Mouse (Mus musculus) spleen, adult 18-20 months (tissue): Measurements from ENCODE around the gene Pacrg.

Source experiments
- DNase-seq, 2 experiments: peaks; one replicate each; pipeline ENCODE4 v3.0.0; 2022; ENCODE audit warnings: mixed read lengths in 2 of 2

Pacrg gene

DNA sequence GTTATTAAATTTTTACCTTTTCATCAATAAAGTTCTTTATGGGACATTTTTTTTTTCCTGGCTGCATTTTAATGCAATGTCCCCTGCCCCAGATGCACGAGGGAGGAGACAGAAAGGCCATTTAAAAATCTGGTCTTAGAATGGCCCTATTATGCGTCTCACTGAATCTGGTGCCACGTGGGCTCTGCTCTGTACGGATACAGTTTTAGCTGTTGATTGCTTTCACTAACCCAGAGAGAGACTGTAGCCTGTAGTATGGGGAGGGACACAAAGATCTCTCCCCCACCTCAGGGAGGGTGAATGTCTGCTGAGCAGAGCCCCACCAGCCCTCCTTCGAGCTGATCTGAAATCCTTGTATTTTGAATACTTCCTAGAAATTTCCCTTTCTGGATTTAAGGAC, 441.2 kb downstream of the Pacrg start:
- no peak for DNase-seq

DNA sequence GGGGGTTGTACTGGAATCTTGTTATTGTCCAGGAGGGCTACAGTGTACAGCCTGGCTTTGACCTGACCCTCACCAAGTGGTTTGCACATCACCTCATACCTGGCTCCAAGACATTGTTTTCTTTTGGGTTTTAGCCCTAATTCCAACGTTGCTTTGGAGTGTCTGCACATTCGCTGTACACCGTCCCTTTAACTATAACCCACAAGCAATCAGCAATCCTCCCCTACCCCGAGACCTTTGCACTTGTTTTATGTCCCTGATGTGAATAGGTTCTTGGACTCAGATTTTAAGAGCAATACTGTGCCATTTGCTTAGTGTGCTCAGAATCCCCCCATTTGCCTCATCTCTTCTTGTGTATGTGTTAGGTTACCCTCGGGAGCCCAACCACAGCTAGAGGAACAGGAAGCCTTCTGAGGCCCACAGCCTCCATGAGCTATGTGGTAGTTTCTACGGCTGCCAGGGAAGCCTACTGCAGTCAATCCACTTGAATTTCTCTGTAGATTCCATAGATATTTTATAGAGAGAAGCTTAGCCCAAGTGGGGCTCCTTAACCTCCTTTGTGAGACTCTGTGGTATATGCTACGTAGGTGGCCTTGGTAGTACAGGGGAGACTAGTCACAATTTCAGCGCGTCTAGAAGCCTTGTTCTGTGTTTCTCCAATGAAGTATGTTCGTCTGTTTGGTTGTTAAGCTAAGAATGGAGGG, 442.0 kb downstream of the Pacrg start:
- DNase-seq = no peak

DNA sequence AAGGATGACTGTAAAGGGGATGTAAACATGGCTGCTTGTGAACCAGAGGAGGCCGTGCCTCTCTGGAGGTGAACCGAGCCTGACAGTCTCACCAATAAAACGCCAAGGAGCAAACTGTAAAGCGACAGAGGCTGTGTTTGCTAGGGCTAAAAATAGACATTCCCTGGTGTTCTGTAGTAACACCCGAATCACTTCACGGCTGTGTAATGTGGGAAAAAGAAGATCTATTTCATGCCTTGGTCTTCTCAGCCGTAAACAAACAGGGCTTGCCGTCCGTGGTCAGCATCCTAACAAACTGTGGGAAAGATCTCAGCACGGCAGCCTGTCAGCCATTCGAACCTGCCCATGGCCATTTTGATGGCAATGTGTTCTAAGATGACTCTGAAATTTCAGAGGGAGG, 442.8 kb downstream of the Pacrg start:
- no peak for DNase-seq

DNA sequence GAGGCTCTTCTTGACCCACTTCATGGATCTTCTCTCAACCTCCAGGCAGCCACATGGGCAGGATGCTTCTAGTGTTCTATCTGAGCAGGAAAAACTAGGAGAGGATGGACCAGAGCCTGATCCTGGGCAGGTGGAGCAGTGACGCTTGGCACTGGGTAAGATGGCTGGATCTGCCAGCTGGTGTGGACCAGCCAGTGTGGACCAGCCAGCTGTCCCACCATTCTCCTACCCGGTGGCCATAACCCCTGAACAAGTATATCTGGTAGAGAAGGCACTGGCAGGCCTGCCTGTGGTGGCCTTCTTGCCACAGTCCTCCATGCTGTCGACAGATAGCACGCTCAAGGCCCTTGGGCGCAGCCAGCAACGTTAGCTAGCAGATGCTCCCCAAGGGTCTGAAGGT, 443.2 kb downstream of the Pacrg start:
- no peak for DNase-seq

DNA sequence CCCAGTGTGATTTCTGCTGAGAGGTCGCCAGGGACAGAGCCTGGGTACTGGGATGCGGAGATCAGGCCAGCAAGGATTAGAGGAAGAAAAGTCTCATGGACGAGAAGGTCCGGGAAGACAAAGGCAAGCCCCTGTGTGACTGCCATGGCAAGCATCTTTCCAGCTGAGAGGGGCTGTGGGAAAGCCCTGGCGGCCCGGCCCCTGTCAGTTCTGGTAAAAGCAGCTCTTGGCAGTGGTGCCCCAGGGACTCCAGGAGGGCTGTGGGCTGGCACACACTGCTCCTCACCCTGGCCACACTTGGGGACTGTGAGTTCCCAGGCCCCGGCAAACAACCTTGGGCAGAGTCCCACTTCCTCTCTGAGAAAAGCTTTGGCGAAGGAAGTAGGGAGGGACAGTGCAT, 445.3 kb downstream of the Pacrg start:
- no peak for DNase-seq

DNA sequence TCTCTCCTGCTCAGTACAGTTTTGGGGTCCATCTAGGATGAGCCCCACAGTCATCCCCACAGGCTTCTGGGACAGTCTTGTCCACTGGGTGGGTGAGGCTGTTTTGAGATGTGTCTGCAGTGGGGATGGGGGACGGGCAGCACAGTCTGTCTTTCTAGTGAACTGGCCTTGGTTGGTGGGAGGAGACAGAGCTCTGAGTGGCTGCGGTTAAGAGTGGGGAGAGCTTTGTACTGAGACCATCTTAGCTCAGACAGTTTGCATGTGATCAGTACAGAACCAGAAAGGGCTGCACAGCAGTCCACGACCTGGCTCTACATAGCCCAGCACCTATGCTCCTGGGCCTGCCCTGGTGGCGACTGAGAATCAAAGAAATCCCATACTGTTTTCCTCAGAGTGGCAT, 446.3 kb downstream of the Pacrg start:
- no peak for DNase-seq

DNA sequence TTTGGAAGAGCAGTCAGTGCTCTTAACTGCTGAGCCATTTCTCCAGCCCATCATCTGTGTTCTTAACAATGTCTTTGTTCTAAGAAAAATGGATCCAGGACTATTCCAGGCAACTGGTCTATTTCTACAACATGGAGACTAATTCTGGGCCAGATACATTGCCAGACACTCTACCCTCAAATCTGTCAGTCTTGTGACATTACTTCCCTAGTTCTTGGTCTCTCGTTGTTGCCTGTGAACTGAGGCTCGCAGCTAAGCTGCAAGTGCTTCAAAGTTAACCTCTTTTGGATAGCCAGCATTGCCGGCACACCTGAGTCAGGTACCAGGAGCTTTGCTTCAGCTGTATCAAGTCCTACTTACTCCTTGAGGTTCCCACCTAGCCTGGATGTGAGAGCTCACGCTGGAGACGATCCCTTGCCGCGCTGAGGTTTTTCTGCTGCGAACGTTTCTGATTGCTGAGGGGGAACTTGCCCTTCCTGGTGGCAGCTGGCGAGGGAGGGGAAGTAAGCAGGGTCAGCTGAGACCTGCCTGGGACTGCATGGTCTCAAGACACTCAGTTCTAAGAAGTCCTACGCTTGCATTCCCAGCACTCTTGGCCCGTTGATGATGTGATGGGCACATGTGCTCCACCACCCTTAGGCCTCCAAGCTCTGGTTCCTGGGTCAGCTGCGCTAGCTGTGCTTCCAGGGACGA, 447.6 kb downstream of the Pacrg start:
- DNase-seq = peak; percentile 16 to 18

DNA sequence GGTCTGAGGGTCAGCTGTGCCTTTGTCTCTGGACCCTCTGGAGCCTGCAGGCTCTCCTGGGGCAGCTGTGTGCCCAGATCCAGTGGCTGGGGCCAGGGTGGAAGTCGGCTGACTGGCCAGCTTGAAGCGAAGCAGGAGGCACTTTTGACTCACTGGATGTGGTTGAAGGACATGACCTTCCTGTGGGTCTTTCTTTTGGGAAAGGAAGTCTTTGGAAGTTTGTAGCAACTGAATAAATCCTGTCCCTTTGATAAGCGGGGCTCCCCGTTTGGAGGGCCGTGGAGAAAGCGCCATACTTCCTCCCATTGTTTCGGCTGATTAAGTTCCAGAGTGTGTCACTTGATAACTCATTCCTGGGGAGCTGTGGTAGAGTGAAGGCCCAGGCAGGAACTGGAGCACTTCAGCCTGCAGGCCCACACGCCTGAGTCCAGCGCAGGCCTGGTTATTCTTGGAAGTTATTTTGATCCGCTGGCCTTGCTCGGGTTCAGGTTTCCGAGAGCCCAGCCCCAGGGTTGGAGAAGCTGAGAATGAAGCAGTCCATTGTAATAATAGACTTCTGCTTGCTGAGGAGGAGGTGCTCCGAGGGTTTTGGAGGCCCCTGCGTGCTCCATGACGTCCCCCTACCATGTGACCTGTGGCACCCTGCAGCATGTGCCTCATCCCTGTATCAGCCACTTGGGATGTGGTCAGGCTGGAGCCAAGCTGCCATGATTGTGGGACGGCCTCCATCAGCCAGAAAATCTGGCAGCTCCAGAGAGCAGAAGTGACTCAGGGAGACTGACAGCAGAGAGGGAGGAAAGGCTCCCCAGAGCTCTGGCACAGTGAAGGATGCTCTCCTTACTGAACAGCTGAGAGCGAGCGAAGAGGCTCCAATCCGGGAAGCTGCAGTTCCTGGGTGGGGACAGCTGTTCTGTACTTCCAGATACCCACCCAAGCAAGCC, 449.6 kb downstream of the Pacrg start:
- no peak for DNase-seq

DNA sequence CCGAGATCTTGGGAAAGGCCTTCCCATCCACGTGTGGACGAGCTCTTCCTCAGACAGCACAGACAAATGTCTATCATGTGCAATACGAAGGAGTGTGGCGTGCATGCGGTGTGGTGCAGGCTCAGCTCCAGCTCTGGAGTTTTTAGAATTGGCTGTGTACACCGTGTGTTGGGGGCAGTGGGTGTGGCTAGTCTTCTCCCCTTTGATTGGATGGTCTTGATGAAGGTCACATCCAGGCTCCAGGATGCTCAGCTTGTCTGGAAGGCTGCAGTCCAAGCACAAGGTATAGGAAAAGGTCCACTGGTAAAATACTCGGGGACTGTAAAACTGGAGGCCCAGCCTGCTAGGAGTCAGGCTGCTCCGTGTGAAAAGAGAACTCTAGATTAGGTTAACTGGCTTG, 450.4 kb downstream of the Pacrg start:
- no peak for DNase-seq

DNA sequence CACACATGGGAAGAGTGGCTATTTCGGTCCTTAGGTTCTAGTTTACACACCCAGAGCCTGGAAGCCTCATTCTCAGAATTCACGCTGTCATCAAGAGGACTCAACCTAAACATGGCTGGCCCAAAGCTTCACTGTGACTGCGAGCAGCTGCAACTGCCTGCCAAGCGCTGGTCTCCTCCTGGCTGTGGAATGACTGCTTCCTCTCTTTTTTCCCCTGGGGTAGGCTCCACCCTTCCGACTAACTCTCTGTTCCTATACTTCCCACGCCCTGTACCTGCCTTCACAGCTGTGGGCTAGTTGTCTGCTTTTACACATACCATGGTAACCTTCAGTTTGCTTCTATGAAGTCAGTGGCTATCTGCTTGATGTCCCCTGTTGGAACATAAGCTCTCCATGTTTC, 453.6 kb downstream of the Pacrg start:
- DNase-seq = no peak

DNA sequence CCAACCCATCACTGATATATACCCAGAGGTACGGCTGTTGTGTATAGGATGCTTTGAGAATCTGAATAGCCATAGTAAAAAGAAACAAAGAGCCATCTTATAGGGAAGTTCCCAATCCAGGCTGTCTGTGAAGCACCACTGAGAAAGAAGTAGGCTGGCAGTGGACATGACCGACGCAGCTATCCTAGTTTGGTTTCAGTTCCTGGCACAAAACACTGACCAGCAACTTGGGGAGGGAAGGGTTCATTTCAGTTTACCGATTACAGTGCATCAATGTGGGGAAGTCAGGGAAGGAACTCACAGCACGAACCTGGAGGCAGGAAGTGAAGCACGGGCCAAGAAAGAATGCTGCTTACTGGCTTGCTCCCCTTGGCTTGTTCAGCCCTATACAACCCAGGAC, 456.7 kb downstream of the Pacrg start:
- DNase-seq = no peak

DNA sequence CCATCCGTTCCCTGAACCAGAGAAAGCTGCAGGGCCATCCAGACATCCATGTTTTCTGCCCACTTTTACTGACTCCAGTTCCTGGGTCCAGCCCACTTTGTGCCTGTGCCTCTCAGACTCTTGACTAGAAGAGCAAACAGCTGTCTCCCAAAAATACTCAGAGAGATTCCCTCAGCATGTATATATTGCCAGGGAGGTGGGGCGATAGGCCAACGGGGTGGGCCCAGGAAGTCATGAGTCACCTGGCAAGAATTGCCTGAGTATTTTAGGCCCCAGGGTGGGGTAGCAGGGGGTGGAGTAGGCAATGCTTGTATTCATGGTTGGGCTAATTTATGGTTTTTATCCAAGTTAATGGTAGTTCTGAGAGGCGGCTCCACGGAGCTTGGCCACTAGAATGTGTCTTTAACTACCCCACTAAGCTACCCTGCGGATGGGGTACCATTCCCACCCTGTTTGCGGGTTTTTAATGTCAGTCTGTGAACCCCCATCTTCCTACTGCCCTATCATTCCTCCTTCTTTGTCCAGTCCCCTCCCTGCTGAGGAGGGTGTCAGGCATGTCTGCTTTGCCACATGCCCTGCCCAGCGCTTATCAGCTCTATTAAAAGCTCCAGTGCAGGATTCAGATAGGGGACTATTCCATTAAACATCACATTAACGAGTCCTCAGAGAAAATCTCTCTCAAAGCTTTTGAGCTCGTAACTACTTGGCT, 461.5 kb downstream of the Pacrg start:
- no peak for DNase-seq

DNA sequence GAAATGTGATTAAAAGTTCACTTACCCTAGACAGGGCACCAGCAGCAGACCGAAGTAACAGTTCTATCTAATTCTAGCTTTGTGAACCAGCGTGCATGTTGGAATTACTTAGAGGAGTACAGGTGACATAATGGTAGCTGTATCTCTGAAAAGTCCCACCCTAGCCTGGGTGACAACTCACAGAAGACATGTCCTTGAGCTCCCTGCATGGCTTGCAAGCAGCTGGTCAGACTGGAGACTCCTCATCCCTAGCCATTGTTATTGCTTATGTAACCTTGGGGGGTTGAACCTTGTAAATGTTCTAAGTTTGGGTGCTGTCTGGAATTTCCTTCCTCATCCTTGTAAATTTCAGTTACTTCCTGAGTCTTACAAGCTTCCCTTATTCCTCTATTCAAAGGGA, 462.5 kb downstream of the Pacrg start:
- no peak for DNase-seq

DNA sequence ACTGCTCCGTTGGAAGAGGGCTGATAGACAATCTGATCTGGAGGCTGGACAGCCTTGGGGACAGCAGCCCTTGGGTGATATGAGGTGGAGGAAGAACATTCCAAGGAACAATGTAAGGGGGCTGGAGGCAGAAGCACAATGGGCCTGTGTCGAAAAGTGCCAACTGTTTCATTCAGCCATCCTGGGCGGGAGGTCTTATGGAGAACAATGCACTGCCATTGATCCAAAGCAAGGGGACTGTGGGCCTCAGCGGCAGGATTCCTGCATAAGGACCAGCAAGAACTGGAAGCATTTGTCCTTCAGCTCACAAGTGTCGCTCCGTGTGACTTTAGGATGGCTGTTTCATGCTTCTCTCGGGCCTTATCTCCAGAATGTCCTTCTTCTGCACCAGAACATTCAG, 465.8 kb downstream of the Pacrg start:
- DNase-seq = no peak

DNA sequence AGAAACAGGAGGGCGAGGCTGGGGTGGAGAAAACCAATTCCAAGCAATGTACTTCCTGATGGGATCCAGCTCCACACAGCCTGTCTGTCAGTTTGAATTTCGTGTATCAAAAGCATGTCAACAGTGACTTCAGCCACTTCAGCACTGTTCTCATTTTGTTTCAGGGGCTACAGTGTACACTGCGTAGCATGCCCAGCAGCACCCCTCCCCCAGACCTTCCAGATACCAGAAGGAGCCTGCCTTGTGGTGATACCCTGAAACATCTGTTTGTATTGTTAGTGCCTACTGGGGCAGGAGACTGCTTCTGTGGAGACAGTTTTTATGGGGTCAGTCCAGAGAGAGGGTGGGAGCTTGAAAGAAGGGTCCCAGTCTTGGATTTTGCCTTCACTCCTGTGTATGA, 466.4 kb downstream of the Pacrg start:
- no peak for DNase-seq

DNA sequence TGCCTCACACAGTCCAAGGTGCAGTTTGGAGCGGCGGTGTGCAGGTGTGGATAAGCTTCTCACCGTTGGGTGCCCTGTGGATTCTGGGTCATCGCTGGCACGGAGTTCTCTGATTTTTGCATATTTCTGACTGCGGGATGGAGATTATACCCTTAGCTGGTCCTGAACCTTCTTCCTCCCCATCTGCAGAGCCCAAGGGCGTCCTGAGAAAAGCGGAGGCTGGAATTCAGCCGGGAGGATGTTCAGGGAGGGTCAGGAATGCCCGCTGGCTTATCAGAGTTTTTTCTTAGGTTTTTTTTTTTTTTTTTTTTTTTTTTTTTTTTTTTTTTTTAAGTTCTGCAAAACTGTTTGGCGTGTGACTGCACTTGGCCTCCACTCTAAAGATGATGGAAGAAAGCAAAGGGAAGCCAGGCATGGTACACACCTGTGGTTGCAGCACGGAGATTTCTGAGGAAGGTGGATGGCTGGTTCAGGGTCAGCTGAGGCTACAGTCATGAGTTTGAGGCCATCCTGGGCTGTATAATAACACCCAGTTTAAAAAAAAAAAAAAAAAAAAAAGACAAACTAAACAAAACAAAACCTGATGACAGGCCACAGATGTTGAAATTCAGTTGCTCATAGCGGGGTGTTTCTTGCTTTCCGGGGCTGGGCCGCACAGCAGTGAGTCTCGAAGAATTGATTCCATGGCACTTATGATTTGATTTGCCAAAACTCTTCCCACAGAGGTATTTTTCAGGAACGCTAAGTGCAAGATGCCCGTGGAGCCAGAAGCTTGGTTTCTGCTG, 467.9 kb downstream of the Pacrg start:
- no peak for DNase-seq

DNA sequence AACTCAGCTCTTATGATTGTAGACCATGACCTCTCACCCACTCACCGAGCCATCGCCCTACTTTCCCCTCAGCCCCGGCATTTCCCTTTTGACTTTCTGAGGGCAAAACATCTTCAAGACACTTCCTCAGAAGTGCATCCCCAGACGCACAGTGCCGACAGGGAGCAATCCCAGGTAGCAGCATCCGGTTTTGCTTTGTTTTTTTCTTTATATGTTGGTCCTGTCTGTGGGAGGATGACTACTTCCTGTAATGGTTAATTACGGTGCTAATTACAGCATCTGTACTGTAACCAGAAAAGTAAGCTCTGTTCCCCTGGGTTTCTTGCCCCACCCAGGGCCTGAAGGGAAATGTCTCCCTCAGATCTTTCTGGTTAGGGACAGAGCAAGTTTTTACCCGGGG, 468.6 kb downstream of the Pacrg start:
- DNase-seq = no peak

DNA sequence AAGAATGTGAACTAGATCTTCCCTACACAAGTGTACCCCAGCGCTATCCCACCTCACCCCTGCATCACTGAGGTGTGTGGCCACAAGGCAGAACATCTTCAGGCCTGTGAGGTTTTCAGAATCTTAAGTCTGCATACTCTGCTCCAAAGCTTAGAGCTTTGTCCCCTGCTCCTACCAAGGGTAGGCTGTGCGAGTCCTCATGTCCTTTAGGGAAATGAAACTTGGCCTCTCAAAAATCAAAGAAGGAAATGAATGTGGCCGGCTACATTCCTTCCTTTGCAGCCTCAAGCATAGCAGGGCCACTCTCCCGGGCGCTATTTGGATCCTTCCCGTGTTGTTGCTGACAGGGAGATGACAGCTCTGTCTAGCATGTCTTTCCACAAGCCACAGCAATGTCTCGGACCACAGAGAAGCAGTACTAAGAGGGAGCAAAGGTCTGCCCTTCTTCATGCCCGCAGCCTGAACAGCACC, 469.4 kb downstream of the Pacrg start:
- DNase-seq = no peak

DNA sequence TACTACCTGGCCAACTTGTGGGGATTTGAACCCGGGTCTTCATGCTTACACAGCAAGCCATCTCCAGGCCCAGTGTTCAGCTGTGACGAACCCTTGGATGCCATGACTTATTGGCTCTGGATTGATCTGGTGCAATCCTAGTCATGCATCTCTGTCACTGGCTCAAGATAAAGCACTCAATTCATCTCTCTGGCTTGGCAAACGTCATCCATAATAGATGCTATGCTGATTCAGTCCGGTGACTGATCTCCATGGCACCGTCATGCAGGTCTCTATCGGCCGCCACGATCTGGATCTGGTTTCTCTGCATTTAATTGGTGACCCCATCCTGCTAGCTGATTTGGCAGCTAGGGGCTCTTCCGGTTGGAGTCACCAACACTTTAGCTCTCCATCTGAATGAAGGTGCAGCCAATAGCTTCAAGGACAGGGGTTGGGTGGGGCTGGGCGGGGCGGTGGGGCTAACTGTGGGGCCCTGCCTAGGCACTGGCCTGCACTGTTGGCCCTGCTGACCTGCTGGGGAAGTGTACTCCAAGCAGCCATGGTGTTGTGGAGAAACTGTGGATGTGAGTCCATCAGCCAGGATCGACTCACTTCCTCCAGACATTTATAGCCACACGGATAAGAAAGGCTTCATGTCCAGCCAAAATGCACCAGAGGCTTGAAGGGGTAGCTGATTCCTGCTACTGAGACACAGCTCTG, 470.0 kb downstream of the Pacrg start:
- DNase-seq = no peak

DNA sequence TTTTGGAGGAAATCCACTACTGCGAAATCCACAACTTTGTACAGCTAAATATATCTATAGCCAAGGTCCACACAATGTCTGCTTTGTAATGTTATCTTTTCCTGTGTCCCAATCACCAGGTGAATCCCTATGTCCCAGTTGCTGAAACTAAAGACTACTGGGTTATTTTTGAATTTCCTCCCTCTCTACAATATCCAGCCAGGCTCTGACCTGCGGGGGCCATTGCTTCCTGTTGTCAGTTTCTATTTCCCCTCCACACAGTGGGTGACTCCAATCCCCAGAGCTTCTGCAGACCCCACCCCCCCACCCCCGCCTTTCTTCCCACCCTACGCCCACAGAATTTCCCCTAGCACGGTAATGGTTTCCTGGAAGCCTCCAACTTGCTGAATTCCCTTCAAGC, 473.1 kb downstream of the Pacrg start:
- no peak for DNase-seq

DNA sequence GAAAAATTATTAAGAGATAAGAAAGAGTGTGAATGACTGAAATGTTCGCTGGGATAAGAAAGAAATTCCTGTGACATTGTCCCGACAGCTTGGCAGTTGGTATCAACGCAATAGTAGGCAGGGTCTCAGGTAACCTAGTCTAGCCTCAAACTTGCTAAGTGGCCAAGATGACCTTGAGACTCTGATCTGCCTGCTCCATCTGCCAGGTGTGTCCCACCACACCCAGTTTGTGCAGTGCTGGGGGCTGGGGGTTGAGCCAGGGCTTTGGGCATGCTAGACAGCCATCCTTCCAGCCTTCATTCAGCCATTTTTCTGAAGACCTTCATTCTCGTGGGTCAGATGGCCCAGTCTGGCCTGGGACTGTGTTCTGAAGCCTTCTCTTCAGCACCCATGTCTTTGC, 473.5 kb downstream of the Pacrg start:
- no peak for DNase-seq
